Mouse (Mus musculus) brain, embryonic 18.5 days (tissue): ENCODE measurements around the gene Msl1.

Source experiments
- DNase-seq: peaks from one replicate; pipeline ENCODE4 v3.0.0-alpha.2; 2012; ENCODE audit warnings: low read depth, low spot score

The Msl1 gene

GRCm38 (mm10) chr11:98839402-98839801 is 44.1 kb downstream of the Msl1 start:
- DNase-seq: no peak

GRCm38 (mm10) chr11:98839897-98840296 is 44.6 kb downstream of the Msl1 start:
- DNase-seq: no peak

- no peak for DNase-seq
Measured at GRCm38 (mm10) chr11:98846016-98846415, 50.7 kb downstream of the Msl1 start.

- no peak for DNase-seq
Measured at GRCm38 (mm10) chr11:98846865-98847604, 51.7 kb downstream of the Msl1 start.

- no peak for DNase-seq
Measured at GRCm38 (mm10) chr11:98849196-98849894, 54.0 kb downstream of the Msl1 start.

- no peak for DNase-seq
Measured at GRCm38 (mm10) chr11:98850100-98851093, 55.1 kb downstream of the Msl1 start.

- DNase-seq: no peak
Measured at GRCm38 (mm10) chr11:98854116-98854515, 58.8 kb downstream of the Msl1 start.

GRCm38 (mm10) chr11:98854659-98855058 is 59.3 kb downstream of the Msl1 start:
- no peak for DNase-seq
